Mouse (Mus musculus) megakaryocyte-erythroid progenitor cell, adult 5-6 weeks (primary cell): ENCODE results near the gene Esrrg. TPM values are rescaled to one million over a fixed set of nuclear protein-coding genes. Genes with fewer than 3 reads are reported as not detected.

Experiments used
- ATAC-seq: replicated peaks from 2 replicates; pipeline ENCODE4 v1.8.0; 2016; ENCODE audit warnings: mild to moderate bottlenecking, inconsistent platforms; ENCODE audit not compliant: severe bottlenecking, poor library complexity, low FRiP score, low TSS enrichment
- total RNA-seq, 2 experiments: library from RNA; stranded (forward) in 1 of 2; stranded (reverse) in 1 of 2; fragments of 200-1000, 215-1000 nt in 1 of 2; fragments of >200 nt in 1 of 2; fragmentation: Nextera tagmentation in 1 of 2; gene quantifications; 2 replicates each; pipeline ENCODE4 v1.2.3; 2014 to 2017

The Esrrg gene
- not detected in 2 replicates for total RNA-seq (2014; fragmentation: Nextera tagmentation)
- total RNA-seq (2017), result not detected in 2 replicates

GRCm38 (mm10) chr1:187608261-187608921 lies at the start of gene Esrrg:
TSS of gene Esrrg (plus strand) at chr1:187608791.
- ATAC-seq, result no peak

GRCm38 (mm10) chr1:187583982-187584381 lies 24.6 kb upstream of the Esrrg start:
- ATAC-seq, result no peak

GRCm38 (mm10) chr1:187586541-187587075 lies 22.0 kb upstream of the Esrrg start:
- no peak for ATAC-seq

GRCm38 (mm10) chr1:187602942-187603341 lies 5.6 kb upstream of the Esrrg start:
- ATAC-seq, result no peak

GRCm38 (mm10) chr1:187604063-187604484 lies 4.5 kb upstream of the Esrrg start:
- ATAC-seq, result no peak

- ATAC-seq, result no peak
Observed at GRCm38 (mm10) chr1:187604691-187605310, 3.8 kb upstream of the Esrrg start.

GRCm38 (mm10) chr1:187605391-187606270 lies 3.0 kb upstream of the Esrrg start:
- ATAC-seq, result no peak

- no peak for ATAC-seq
Observed at GRCm38 (mm10) chr1:187606271-187607040, 2.1 kb upstream of the Esrrg start.

- ATAC-seq, result no peak
Observed at GRCm38 (mm10) chr1:187607065-187608047, 1.2 kb upstream of the Esrrg start.

- no peak for ATAC-seq
Observed at GRCm38 (mm10) chr1:187609021-187609852, 646 bp downstream of the Esrrg start.

GRCm38 (mm10) chr1:187609853-187610230 lies 1.3 kb downstream of the Esrrg start:
- no peak for ATAC-seq

GRCm38 (mm10) chr1:187610336-187610948 lies 1.9 kb downstream of the Esrrg start:
- ATAC-seq, result no peak

GRCm38 (mm10) chr1:187611925-187612324 lies 3.3 kb downstream of the Esrrg start:
- ATAC-seq, result no peak

- no peak for ATAC-seq
Observed at GRCm38 (mm10) chr1:187613277-187613676, 4.7 kb downstream of the Esrrg start.

GRCm38 (mm10) chr1:187623981-187624380 lies 15.4 kb downstream of the Esrrg start:
- no peak for ATAC-seq

GRCm38 (mm10) chr1:187630361-187630760 lies 21.8 kb downstream of the Esrrg start:
- ATAC-seq, result no peak

GRCm38 (mm10) chr1:187631486-187631885 lies 22.9 kb downstream of the Esrrg start:
- no peak for ATAC-seq
